Mouse (Mus musculus) cerebellum, postnatal 36 days (tissue): ENCODE measurements around the gene Pccb.

Source experiments
- DNase-seq, 2 experiments: peaks; one replicate each; pipeline ENCODE4 v3.0.0; 2021 to 2022; ENCODE audit warnings: mixed read lengths in 2 of 2

Pccb gene

DNA sequence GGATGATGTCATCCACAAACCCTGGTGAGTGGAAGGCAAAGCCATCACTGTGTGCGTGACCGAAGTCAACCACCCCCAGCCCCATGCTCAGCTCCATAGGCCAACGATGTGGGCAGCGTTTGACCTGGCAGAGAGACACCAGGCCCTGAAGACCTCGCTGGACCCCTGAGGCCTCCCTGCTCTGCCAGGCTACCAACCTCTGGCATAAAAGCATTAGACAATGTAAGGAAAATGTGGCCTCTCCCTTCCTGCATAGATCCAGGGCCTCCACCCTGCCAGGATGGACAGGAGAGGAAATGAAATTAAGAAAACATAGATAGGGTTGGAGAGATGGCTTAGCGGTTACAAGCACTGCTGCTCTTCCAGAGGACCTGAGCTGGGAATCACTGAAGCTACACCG is 51.9 kb downstream of the Pccb start:
- no peak for DNase-seq

- DNase-seq = peak in 1 of 2 experiments; percentile 15
These were observed 55.4 kb downstream of the Pccb start for GRCm38 (mm10) chr9:100979260-100979659.

DNA sequence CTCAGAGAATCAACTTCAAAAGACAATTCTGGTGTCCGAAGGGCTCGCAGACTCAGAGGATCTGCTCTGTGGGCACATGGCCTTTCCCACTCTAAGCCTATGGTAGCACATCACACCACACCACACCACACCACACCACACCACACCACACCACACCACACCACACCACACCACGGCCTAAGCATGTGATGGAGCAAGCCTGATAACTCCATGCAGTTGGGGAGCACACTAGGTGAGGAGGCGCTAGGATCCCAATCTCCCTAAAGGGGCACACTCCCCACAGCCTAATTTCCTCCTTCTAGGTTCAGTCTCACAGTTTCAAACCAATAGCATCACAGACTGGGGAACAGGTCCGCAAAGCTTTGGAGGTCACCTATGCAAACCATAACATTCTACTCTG is 56.0 kb downstream of the Pccb start:
- DNase-seq = no peak

GRCm38 (mm10) chr9:100969461-100969860 is 65.2 kb downstream of the Pccb start:
- DNase-seq = no peak

DNA sequence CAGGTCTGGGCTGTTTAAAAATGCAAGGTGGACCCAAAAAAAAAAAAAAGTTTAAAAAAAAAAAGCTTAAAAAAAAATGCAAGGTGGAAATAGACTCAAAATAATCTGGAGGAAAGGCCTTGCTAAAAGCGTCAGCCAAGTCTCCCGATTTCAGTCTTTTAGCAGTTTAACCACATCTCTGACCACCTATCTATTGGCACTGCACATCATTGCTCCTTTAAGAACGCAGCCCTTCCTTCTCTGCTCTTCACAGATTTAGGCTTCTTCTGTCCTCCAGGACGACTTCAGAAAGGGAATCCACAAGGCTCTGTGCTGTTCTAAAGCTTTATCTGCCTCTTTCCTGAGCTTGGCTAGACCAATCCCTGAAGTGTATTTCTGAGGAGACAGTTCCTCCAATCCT is 70.6 kb downstream of the Pccb start:
- DNase-seq = no peak

DNA sequence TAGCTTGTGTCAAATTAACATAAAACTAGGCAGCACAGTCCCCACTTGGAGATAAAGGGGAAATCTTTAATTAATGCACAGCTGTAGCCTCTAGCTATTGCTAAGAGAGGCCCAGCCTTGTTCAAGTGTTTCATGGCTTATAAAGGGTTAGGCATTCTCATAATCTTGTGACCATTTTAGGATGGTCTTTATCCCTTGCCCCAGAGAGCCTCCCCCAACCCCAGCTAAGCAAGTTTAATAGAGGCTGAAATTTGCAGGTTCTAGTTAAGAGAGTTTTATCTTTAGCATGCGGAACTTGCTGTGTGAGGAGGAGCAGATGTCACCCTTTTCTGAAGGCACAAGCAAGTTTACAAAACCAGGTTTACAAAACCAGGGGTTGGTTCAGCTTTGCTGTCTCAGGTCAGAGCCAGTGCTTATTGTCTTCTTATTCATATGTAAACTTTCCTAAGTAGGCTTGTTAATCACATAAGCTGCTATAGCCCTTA is 71.2 kb downstream of the Pccb start:
- no peak for DNase-seq

DNA sequence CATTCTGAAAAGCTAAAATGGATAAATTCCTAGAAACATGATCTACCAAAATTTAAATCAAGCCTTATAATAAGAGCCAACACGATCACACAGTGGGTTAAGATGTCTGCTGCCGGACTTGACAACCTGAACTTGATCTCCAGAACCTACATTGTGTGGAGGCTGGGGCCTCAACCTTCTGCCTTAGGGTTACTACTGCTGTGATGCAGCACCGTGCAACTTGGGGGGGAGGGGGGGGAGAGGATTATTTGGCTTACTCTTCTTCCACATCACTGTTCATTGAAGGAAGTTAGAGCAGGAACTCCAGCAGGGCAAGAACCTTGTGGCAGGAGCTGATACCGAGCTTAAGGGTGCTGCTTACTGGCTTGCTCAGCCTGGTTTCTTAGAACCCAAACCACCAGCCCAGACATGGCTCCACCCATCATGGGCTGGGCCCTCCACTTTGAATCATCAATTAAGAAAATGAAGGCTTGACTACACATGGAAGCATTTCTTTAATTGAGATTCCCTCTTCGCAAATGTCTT is 71.7 kb downstream of the Pccb start:
- DNase-seq = no peak

DNA sequence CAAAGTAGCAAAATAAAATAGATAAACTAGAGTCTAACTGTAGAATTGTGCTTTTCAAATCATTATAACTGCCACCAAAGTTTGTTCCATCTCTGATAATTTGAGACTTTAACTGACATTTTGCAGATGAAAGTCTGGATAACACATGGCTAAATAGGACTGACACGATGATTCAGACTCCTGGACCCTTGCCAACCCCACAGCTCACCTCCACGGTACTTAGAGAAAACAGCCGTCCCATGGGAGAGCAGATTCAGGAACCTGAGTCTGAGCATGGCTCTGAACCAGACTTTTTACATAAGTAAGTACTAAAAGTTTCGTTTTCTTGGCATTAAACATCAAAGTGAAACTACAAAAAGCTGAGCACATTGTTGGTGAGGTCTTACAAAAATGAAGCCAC is 83.2 kb downstream of the Pccb start:
- peak; percentile 67 to 75 for DNase-seq

- DNase-seq = no peak
These were observed 89.9 kb downstream of the Pccb start for GRCm38 (mm10) chr9:100944677-100945365.

GRCm38 (mm10) chr9:100942042-100942441 is 92.7 kb downstream of the Pccb start:
- peak; percentile 81 to 84 for DNase-seq
